Mouse (Mus musculus) left cerebral cortex, postnatal 10 days (tissue): ENCODE results near the gene Slc39a2. TPM values are rescaled to one million over a fixed set of nuclear protein-coding genes. Genes with fewer than 3 reads are reported as not detected.
"Not testable (repeated sequence)": the region's sequence is repeated elsewhere in the genome, so short reads cannot be mapped to it uniquely, and the experiment has no call there.

ENCODE experiments used
- DNase-seq, 2 experiments: peaks; one replicate each; pipeline ENCODE4 v3.0.0; 2021 to 2022; ENCODE audit warnings: low spot score in 2 of 2, mixed read lengths in 1 of 2; ENCODE audit errors: extremely low spot score in 1 of 2
- intact Hi-C: fragments of 180-260 bp; cut with DNase I; formaldehyde crosslinking; loops from one replicate; pipeline ENCODE4 v1.15.1; 2025
- total RNA-seq, 2 experiments: library from RNA; stranded (reverse); gene quantifications; 2 replicates each; pipeline ENCODE4 v1.2.3; 2021

Gene Slc39a2
- total RNA-seq, 2 experiments from 2014 or later: 3.6 to 4.5 TPM

- no peak for DNase-seq
- intact Hi-C loops: no loop called here
These were observed 30.2 kb downstream of the Slc39a2 start for GRCm38 (mm10) chr14:51922910-51923309.

- intact Hi-C loops: no loop called here
These were observed 30.8 kb downstream of the Slc39a2 start for GRCm38 (mm10) chr14:51923492-51923891.

GRCm38 (mm10) chr14:51926930-51927329, 34.2 kb downstream of the Slc39a2 start:
- DNase-seq, intact Hi-C loops: not testable (repeated sequence)

More at GRCm38 (mm10) chr14:51923492-51923891, 30.8 kb downstream of the Slc39a2 start:
- no peak for DNase-seq

- intact Hi-C loops: no loop called here
- peak; percentile 65 to 76 for DNase-seq
These were observed 36.7 kb downstream of the Slc39a2 start for GRCm38 (mm10) chr14:51929309-51929943.

- DNase-seq: no peak
- intact Hi-C loops: loop anchor here (2.0 kb wide), 1 partner anchor 25 kb away; no protein-coding TSS in a partner anchor
These were observed 37.3 kb downstream of the Slc39a2 start for GRCm38 (mm10) chr14:51929968-51930367.

GRCm38 (mm10) chr14:51930824-51931223, 38.1 kb downstream of the Slc39a2 start:
- peak; percentile 76 to 77 for DNase-seq
- intact Hi-C loops: loop anchor here (2.0 kb wide), 1 partner anchor 26 kb away; no protein-coding TSS in a partner anchor

- no peak for DNase-seq
These were observed 39.7 kb downstream of the Slc39a2 start for GRCm38 (mm10) chr14:51932092-51933020.

GRCm38 (mm10) chr14:51939005-51939404, 46.3 kb downstream of the Slc39a2 start:
- DNase-seq: no peak
- intact Hi-C loops: no loop called here

More at GRCm38 (mm10) chr14:51932092-51933020, 39.7 kb downstream of the Slc39a2 start:
- intact Hi-C loops: no loop called here

GRCm38 (mm10) chr14:51940944-51941560, 48.4 kb downstream of the Slc39a2 start:
- no peak for DNase-seq
- intact Hi-C loops: no loop called here

GRCm38 (mm10) chr14:51941577-51941976, 48.9 kb downstream of the Slc39a2 start:
- DNase-seq: no peak
- intact Hi-C loops: no loop called here

- no peak for DNase-seq
- intact Hi-C loops: no loop called here
These were observed 49.5 kb downstream of the Slc39a2 start for GRCm38 (mm10) chr14:51942236-51942635.

GRCm38 (mm10) chr14:51943336-51943735, 50.6 kb downstream of the Slc39a2 start:
- intact Hi-C loops: no loop called here
- no peak for DNase-seq

Other genes starting within 250 kb of the Slc39a2 start
- not detected for gene Gm17079, start 197.4 kb upstream of the Slc39a2 start, total RNA-seq
- not detected for gene Gm5800, start 175.7 kb upstream of the Slc39a2 start, total RNA-seq
- gene Ang4, start 119.3 kb upstream of the Slc39a2 start, total RNA-seq: not detected
- gene AY358078, start 92.8 kb upstream of the Slc39a2 start, total RNA-seq: not detected
- gene Ear6, start 39.2 kb upstream of the Slc39a2 start, total RNA-seq: not detected
- gene Mettl17, start 8.0 kb upstream of the Slc39a2 start, total RNA-seq: 10 to 100 TPM; 35.5 to 42.4 TPM
- 100 to 1,000 TPM; 337 to 367 TPM for gene Ndrg2, start 21.3 kb downstream of the Slc39a2 start, total RNA-seq
- gene Tppp2, start 25.5 kb downstream of the Slc39a2 start, total RNA-seq: not detected
- not detected for gene Rnase13, start 29.9 kb downstream of the Slc39a2 start, total RNA-seq
- gene Arhgef40, start 91.8 kb downstream of the Slc39a2 start, total RNA-seq: 10 to 100 TPM; 32.7 to 37.1 TPM
- not detected for gene Tmem253, start 122.8 kb downstream of the Slc39a2 start, total RNA-seq
- 10 to 100 TPM; 30.2 to 32.4 TPM for gene Zfp219, start 127.8 kb downstream of the Slc39a2 start, total RNA-seq
- not detected for gene Olfr221, start 149.6 kb downstream of the Slc39a2 start, total RNA-seq
- 100 to 1,000 TPM; 188 to 191 TPM for gene Hnrnpc, start 211.1 kb downstream of the Slc39a2 start, total RNA-seq
- 1 to 10 TPM; 3.7 to 3.8 TPM for gene Rpgrip1, start 217.8 kb downstream of the Slc39a2 start, total RNA-seq